Mouse (Mus musculus): ENCODE data around the gene Bach1. TPM values are rescaled to one million over a fixed set of nuclear protein-coding genes. Genes with fewer than 3 reads are reported as not detected.

Bach1 gene
- polyA plus RNA-seq, 1 experiment from 2014 or later = 19.9 TPM

DNA sequence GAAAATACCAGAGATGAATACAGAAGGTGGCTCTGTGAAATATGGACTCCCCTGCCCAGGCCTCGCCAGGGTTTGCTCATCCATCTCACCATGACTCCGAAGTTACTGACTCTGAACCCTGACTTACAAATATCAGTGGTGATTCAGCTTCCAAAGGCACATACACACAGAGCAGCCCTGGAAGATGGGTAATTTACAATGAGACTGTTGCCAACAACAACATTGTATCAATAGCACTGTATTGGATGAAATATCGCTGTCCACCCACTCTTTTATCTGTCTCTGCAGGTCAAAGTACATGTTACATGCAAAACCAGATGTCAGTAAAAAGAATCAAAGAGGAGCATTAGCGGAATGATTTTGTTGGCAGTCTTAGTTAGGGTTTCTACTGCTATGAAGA, 8.2 kb upstream of the Bach1 start:
- Histone ChIP-seq H3K4me1 (replicated peaks; ENCODE audit: control insufficient read depth, insufficient read depth, low read length) (no peaks in the 10 kb centered on the region), H3K9ac (no peak overlapping the region), H3K36me3 (replicated peaks; ENCODE audit: control insufficient read depth, insufficient read depth) (no peaks in the 10 kb centered on the region), H3K27me3 (ENCODE audit: control insufficient read depth, insufficient read depth, low read length) (no peaks in the 10 kb centered on the region), H3K4me3 (replicated peaks; ENCODE audit: low read length) (no peak overlapping the region), H3K27ac (no peak overlapping the region), H3K4me2 (replicated peaks) (no peak overlapping the region), H3K9me3 (ENCODE audit: control insufficient read depth, low read length) (no peaks in the 10 kb centered on the region)
- DNase-seq (ENCODE audit: low spot score) (no peak), ATAC-seq (ENCODE audit: low FRiP score) (no peak)
- 87% methylated on average over 4 of the region's 4 CpGs for WGBS

DNA sequence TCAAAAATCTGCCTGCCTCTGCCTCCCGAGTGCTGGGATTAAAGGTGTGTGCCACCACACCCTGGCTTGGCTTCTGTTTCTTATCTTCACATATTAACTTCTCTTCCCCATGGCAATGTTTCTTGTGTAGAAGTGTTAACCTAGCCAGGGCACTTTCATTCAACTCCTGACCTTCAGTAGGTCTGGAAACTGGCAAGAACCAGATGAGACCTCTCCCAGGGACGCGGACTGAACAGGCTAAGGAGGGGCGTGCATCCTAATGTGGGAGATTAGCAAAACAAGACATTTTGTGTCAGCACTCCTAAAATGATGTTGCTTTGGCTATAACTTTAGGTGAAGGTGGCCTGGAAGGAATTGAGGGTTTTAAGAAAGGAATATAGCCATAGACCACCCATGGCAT, 7.6 kb upstream of the Bach1 start:
- ATAC-seq (ENCODE audit: low FRiP score) = no peak
- Histone ChIP-seq H3K27ac (no peak overlapping the region), H3K27me3 (ENCODE audit: control insufficient read depth, insufficient read depth, low read length) (no peaks in the 10 kb centered on the region), H3K9ac (no peak overlapping the region), H3K4me2 (replicated peaks) (no peak overlapping the region), H3K4me3 (replicated peaks; ENCODE audit: low read length) (no peak overlapping the region), H3K4me1 (replicated peaks; ENCODE audit: control insufficient read depth, insufficient read depth, low read length) (no peaks in the 10 kb centered on the region), H3K9me3 (ENCODE audit: control insufficient read depth, low read length) (no peaks in the 10 kb centered on the region), H3K36me3 (replicated peaks; ENCODE audit: control insufficient read depth, insufficient read depth) (no peaks in the 10 kb centered on the region)
- WGBS = 97% methylated on average over 4 of the region's 4 CpGs
- no peak for DNase-seq (ENCODE audit: low spot score)

DNA sequence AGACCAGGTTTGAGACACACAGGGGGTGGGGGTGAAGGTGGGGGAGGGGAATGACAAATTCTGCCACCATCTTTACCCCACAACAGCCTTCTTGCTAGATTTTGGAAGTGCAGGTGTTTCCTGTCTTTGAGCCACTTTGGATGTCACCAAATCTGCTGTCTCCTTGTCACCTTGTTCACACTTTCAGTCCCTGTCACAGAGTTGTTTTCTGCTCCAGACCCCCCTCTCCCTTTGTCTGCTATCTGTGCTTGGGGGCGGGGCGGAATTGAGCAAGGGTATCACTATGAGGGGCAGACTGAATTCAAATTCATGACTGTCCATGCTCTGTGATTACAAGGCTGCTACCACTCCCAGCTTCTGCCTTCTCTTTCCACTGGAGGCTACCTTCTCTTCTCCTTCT, 6.2 kb upstream of the Bach1 start:
- 91% methylated on average over 2 of the region's 2 CpGs for WGBS
- H3K9me3 ChIP-seq (ENCODE audit: control insufficient read depth, low read length) = no peaks in the 10 kb centered on the region
- H3K4me3 ChIP-seq (replicated peaks; ENCODE audit: low read length) = no peak overlapping the region
- no peak for DNase-seq (ENCODE audit: low spot score)
- no peaks in the 10 kb centered on the region for H3K36me3 ChIP-seq (replicated peaks; ENCODE audit: control insufficient read depth, insufficient read depth)
- no peak for ATAC-seq (ENCODE audit: low FRiP score)
- H3K4me2 ChIP-seq (replicated peaks) = no peak overlapping the region
- no peak overlapping the region for H3K27ac ChIP-seq
- H3K4me1 ChIP-seq (replicated peaks; ENCODE audit: control insufficient read depth, insufficient read depth, low read length) = no peaks in the 10 kb centered on the region
- H3K9ac ChIP-seq = no peak overlapping the region
- H3K27me3 ChIP-seq (ENCODE audit: control insufficient read depth, insufficient read depth, low read length) = no peaks in the 10 kb centered on the region

DNA sequence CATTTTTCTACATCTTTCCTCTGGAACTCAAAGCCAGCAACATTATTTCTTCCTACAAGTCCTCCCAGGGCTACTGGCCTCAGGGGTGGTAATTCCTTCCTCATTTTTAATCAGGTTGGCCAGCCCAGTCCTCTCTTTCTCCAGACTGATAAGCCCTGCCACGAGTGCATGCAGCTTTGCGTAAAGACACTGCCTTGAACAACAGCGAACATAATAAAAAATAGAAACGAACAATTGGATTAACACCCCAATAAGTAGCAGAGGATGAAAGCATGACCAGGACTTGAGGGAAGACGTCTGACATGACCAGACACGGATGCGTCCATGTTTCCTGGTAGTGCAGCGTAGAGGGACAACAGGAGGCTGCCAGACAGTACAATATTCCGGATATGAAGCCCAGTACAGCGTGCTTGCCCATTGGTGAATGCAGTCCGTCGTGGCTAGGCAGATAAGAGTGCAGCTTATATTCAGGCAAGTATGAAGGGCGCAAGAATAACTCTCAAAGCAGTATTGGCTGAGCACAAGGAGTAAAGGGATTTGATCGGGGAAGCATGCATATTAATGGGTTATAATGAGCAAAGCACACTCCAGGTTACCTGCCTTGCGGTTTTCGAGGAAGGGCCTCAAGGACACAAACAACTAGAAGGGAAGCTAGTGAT, 909 bp upstream of the Bach1 start:
- Histone ChIP-seq H3K4me1 (replicated peaks; ENCODE audit: control insufficient read depth, insufficient read depth, low read length) (peaks cover 15% of the 10 kb centered on the region), H3K27me3 (ENCODE audit: control insufficient read depth, insufficient read depth, low read length) (no peaks in the 10 kb centered on the region), H3K4me2 (replicated peaks) (peak overlapping the region; percentile 75), H3K36me3 (replicated peaks; ENCODE audit: control insufficient read depth, insufficient read depth) (no peaks in the 10 kb centered on the region), H3K9ac (peak overlapping the region; percentile 98), H3K27ac (peak overlapping the region; percentile 96), H3K4me3 (replicated peaks; ENCODE audit: low read length) (peak overlapping the region; percentile 91), H3K9me3 (ENCODE audit: control insufficient read depth, low read length) (no peaks in the 10 kb centered on the region)
- ATAC-seq (ENCODE audit: low FRiP score) (no peak), DNase-seq (ENCODE audit: low spot score) (no peak)
- 40% methylated on average over 16 of the region's 16 CpGs for WGBS

DNA sequence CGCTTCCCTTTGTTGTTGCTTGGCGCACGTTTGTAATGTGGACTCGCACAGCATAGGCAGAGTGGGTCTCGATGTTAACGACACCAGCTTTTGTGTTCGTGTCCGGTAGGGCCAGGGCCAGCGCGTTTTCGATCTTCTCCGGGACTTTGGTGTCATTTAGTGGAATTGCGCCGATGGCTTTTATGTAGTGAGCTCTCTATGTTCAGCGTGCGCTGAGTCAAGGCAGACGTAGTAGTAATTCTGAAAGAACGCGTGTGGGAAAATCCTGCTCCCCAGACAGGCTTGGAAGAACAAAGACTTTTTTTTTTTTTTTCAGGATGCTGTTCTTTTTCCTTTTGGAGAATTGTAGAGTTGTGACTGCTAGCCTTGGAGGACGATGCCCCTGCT, 554 bp downstream of the Bach1 start:
- WGBS = 0% methylated on average over 20 of the region's 20 CpGs
- Histone ChIP-seq H3K9ac (peak overlapping the region; percentile 98), H3K9me3 (ENCODE audit: control insufficient read depth, low read length) (no peaks in the 10 kb centered on the region), H3K27me3 (ENCODE audit: control insufficient read depth, insufficient read depth, low read length) (no peaks in the 10 kb centered on the region), H3K4me3 (replicated peaks; ENCODE audit: low read length) (peak overlapping the region; percentile 91), H3K27ac (peak overlapping the region; percentile 96), H3K4me1 (replicated peaks; ENCODE audit: control insufficient read depth, insufficient read depth, low read length) (peaks cover 23% of the 10 kb centered on the region), H3K4me2 (replicated peaks) (peak overlapping the region; percentile 75), H3K36me3 (replicated peaks; ENCODE audit: control insufficient read depth, insufficient read depth) (no peaks in the 10 kb centered on the region)
- ATAC-seq (ENCODE audit: low FRiP score) (no peak), DNase-seq (ENCODE audit: low spot score) (peak; percentile 69)

DNA sequence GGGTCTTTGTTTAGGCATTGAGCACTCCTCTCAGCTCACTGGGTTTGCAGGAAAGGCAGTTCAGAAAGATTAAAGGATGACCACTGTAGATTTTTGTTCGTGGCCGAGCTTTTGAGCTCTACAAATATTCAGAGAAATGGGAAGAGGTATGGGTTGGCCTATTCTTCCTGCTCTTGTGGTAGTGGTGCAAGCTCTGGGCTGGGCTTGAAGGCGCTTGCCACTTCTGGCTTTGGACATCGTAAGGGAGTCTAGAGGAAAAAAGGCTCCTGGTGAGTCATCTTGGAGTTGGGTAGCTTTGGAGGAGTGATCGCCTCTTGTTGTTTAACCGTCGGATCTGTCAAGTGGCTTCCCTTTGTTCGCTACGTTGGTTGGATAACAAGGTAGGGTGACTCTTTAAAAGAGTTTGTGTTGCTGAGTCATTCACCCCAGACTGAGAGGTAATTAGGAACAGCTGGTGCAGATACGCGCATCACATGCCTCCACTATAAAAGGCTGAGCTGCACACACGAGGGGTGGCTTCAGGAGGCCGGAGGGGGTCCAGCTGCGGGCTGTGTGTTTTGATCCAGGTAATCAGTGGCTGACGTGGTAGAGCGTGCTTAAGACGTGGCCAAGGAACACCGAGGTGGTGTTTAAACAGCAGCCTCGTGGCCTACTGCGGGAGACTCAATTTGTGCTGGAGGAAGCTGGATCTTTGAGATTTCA, 1.1 kb downstream of the Bach1 start:
- H3K27me3 ChIP-seq (ENCODE audit: control insufficient read depth, insufficient read depth, low read length) = no peaks in the 10 kb centered on the region
- H3K27ac ChIP-seq = peak overlapping the region; percentile 96
- peak overlapping the region; percentile 91 for H3K4me3 ChIP-seq (replicated peaks; ENCODE audit: low read length)
- H3K4me2 ChIP-seq (replicated peaks) = peak overlapping the region; percentile 75
- H3K36me3 ChIP-seq (replicated peaks; ENCODE audit: control insufficient read depth, insufficient read depth) = no peaks in the 10 kb centered on the region
- H3K9me3 ChIP-seq (ENCODE audit: control insufficient read depth, low read length) = no peaks in the 10 kb centered on the region
- under 1% methylated on average over 20 of the region's 20 CpGs for WGBS
- DNase-seq (ENCODE audit: low spot score) (peak; percentile 72), ATAC-seq (ENCODE audit: low FRiP score) (peak; percentile 31)
- peaks cover 23% of the 10 kb centered on the region for H3K4me1 ChIP-seq (replicated peaks; ENCODE audit: control insufficient read depth, insufficient read depth, low read length)
- H3K9ac ChIP-seq = peak overlapping the region; percentile 98

DNA sequence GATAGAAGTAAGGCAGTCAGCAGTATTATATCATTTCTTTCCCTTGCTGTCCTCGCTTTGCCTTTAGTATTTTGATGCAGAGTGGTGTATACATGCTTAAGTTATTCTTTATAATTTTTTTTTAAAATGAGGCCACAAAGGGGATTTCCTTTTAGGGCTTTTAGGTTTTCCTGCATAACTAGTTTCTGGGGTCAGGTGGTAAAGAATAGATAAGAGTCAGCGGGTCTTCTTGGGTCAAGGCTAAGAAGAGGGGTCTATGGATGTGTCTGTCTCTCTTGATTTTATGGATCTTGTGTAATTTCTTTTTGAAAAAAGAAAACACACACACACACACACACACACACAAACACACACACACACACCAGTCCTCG, 1.6 kb downstream of the Bach1 start:
- Histone ChIP-seq H3K9ac (peak overlapping the region; percentile 98), H3K27me3 (ENCODE audit: control insufficient read depth, insufficient read depth, low read length) (no peaks in the 10 kb centered on the region), H3K9me3 (ENCODE audit: control insufficient read depth, low read length) (no peaks in the 10 kb centered on the region), H3K4me1 (replicated peaks; ENCODE audit: control insufficient read depth, insufficient read depth, low read length) (peaks cover 24% of the 10 kb centered on the region), H3K4me2 (replicated peaks) (peak overlapping the region; percentile 75), H3K4me3 (replicated peaks; ENCODE audit: low read length) (peak overlapping the region; percentile 91), H3K36me3 (replicated peaks; ENCODE audit: control insufficient read depth, insufficient read depth) (no peaks in the 10 kb centered on the region), H3K27ac (peak overlapping the region; percentile 96)
- WGBS = 18% methylated on average over 3 of the region's 3 CpGs
- ATAC-seq (ENCODE audit: low FRiP score) = no peak
- DNase-seq (ENCODE audit: low spot score) = no peak

DNA sequence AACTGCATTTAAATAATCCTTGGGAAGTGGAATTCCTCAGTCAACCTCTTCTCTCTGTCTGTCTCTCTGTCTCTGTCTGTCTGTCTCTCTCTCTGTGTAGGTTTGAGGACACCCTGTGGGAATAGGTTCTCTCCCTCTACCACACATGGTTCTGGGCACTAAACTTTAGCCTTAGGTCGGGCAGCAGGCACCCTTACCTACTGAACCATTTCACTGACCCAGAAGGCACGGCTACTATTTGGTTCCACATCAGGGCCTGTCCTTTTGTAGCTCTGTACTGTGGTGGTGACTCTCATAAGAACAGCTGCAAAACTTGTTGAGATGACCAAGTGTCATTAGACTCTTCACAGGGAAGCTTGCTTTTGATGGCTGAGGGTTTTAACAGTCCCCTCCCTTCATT, 3.1 kb downstream of the Bach1 start:
- Histone ChIP-seq H3K4me3 (replicated peaks; ENCODE audit: low read length) (no peak overlapping the region), H3K9ac (no peak overlapping the region), H3K9me3 (ENCODE audit: control insufficient read depth, low read length) (no peaks in the 10 kb centered on the region), H3K4me2 (replicated peaks) (no peak overlapping the region), H3K36me3 (replicated peaks; ENCODE audit: control insufficient read depth, insufficient read depth) (no peaks in the 10 kb centered on the region), H3K27me3 (ENCODE audit: control insufficient read depth, insufficient read depth, low read length) (no peaks in the 10 kb centered on the region), H3K4me1 (replicated peaks; ENCODE audit: control insufficient read depth, insufficient read depth, low read length) (peaks cover 37% of the 10 kb centered on the region), H3K27ac (no peak overlapping the region)
- DNase-seq (ENCODE audit: low spot score) (no peak), ATAC-seq (ENCODE audit: low FRiP score) (no peak)
- 74% methylated on average over 2 of the region's 2 CpGs for WGBS

DNA sequence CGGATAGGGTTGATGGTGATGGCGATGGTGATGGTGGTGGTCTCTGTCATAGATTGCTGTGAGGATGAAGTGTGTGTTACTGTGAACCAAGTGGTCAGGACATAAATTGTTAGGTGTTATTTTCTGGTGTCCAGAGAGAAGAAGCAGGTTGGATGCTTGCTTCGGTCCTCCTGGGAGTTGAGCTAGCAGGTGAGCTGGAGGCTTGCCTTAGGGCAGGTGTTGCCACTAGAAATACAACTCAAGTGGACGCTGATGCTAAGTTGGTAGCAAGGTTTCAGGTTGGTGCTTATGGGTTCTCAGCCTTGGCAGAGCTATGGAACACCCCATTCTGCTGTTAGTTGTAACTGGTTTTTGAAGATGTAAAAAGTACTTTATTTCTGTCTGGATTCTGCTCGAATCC, 4.1 kb downstream of the Bach1 start:
- no peak overlapping the region for H3K4me3 ChIP-seq (replicated peaks; ENCODE audit: low read length)
- WGBS = 95% methylated on average over 5 of the region's 5 CpGs
- DNase-seq (ENCODE audit: low spot score) = no peak
- no peak overlapping the region for H3K9ac ChIP-seq
- H3K4me2 ChIP-seq (replicated peaks) = no peak overlapping the region
- H3K36me3 ChIP-seq (replicated peaks; ENCODE audit: control insufficient read depth, insufficient read depth) = no peaks in the 10 kb centered on the region
- no peak for ATAC-seq (ENCODE audit: low FRiP score)
- H3K27ac ChIP-seq = no peak overlapping the region
- H3K4me1 ChIP-seq (replicated peaks; ENCODE audit: control insufficient read depth, insufficient read depth, low read length) = peaks cover 47% of the 10 kb centered on the region
- H3K27me3 ChIP-seq (ENCODE audit: control insufficient read depth, insufficient read depth, low read length) = no peaks in the 10 kb centered on the region
- H3K9me3 ChIP-seq (ENCODE audit: control insufficient read depth, low read length) = no peaks in the 10 kb centered on the region
